Mouse (Mus musculus) cerebellum, adult 2 months (tissue): ENCODE results near the gene Ace3. TPM values are rescaled to one million over a fixed set of nuclear protein-coding genes. Genes with fewer than 3 reads are reported as not detected.

Experiments
- DNase-seq, 2 experiments: peaks; one replicate each; pipeline ENCODE4 v3.0.0; 2021
- H3K27ac ChIP-seq: fragments of 200-500 bp; 2 replicates; pipeline ENCODE4 v1.5.1; 2012; ENCODE audit warnings: low read length, control low read depth, inconsistent platforms; ENCODE audit not compliant: insufficient read depth
- H3K27me3 ChIP-seq: fragments of 200-500 bp; 2 replicates; pipeline ENCODE4 v1.6.1; 2012; ENCODE audit warnings: inconsistent platforms, mild to moderate bottlenecking, low read length, moderate library complexity; ENCODE audit not compliant: control insufficient read depth, insufficient read depth
- H3K4me1 ChIP-seq: fragments of 200-500 bp; 2 replicates; pipeline ENCODE4 v1.6.1; 2011; ENCODE audit warnings: low read length; ENCODE audit not compliant: control insufficient read depth, insufficient read depth
- H3K4me3 ChIP-seq: fragments of 200-500 bp; replicated peaks from 2 replicates; pipeline ENCODE3; 2011; ENCODE audit warnings: mild to moderate bottlenecking, low read depth, low read length, control low read depth; ENCODE audit not compliant: insufficient read depth
- CTCF ChIP-seq: fragments of 200-500 bp; IDR thresholded peaks from 2 replicates; pipeline ENCODE4 v1.5.1; 2011; ENCODE audit warnings: low read depth, mild to moderate bottlenecking, control low read depth, low read length, moderate library complexity, borderline replicate concordance; ENCODE audit not compliant: insufficient read depth
- POLR2A ChIP-seq: fragments of 200-500 bp; IDR thresholded peaks from 2 replicates; pipeline ENCODE4 v1.6.1; 2011; ENCODE audit warnings: low read length, control low read depth, borderline replicate concordance; ENCODE audit not compliant: insufficient read depth
- WGBS: fragments of 180-500 bp; shearing (Covaris S2); methylation state at CpG from one replicate; pipeline ENCODE4 v1.1.7; 2018; 5-methylcytosine and 5-hydroxymethylcytosine counted together
- polyA plus RNA-seq: library from polyadenylated mRNA; depleted of rRNA; stranded (reverse); fragments of >200 nt; gene quantifications from 2 replicates; pipeline ENCODE4 v1.2.3, GENCODE M21; 2012

The Ace3 gene
- polyA plus RNA-seq, 1 experiment = not detected

DNA sequence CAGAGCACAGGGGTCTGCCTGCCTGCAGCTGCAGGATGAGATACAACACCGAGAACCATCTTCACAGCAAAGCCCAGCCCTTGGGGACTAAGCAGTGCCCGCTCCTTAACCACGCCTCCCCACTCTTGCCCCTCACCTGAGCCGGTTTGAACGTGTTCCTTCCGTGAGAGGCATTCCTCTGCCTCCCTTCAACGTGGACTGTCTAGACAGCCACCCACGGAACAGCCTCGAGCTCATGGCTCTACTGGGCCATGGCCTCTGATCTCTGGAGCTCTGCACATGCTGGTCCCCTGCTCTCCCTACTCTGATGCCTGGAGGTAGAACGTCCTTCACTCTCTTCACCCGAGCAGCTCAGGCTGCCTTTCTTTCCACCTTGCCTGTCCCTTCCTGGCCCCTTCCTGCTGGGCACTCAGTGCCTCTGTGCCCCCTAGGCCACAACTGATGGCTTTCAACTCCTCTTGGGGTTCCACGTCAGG lies 41.5 kb upstream of the Ace3 start, which contains the start of gene Cyb561:
TSS of gene Cyb561 (minus strand) at position 426 of the 476 bp plus-strand sequence.
- WGBS = 86% methylated on average over 12 of the region's 12 CpGs
- H3K4me3 ChIP-seq = no peak within 1 kb of the TSS
- no peaks in the 10 kb centered on the region for H3K27me3 ChIP-seq
- no peaks in the 10 kb centered on the region for H3K4me1 ChIP-seq
- TF ChIP-seq CTCF (no peak), POLR2A (no peak)
- no peak within 1 kb of the TSS for H3K27ac ChIP-seq
- no peak for DNase-seq

DNA sequence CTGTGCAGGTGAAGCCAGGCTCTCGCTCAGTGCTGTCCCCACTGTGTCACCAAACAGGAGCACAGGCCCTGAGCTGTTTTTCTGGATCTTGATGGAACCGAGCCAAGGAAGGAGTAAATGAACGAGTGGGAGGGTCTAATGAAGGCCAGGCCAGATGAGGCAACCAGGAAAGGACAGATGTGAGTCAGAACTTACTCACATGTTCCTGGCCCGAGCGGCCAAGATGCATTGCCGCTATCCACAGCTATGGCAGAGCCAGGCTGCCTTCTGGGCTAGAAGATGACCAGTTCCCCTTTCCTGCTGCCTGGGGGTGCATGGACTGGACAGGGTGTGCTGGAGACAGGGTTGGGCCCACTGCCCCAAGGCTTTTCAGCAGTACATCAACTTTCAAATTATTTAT lies 41.1 kb upstream of the Ace3 start:
- no peak overlapping the region for H3K27ac ChIP-seq
- DNase-seq = no peak
- WGBS = 77% methylated on average over 6 of the region's 6 CpGs
- no peaks in the 10 kb centered on the region for H3K27me3 ChIP-seq
- TF ChIP-seq POLR2A = no peak
- no peak for TF ChIP-seq CTCF
- H3K4me1 ChIP-seq = no peaks in the 10 kb centered on the region; the same call in 1 of the 2 replicates
- H3K4me3 ChIP-seq = no peak overlapping the region

DNA sequence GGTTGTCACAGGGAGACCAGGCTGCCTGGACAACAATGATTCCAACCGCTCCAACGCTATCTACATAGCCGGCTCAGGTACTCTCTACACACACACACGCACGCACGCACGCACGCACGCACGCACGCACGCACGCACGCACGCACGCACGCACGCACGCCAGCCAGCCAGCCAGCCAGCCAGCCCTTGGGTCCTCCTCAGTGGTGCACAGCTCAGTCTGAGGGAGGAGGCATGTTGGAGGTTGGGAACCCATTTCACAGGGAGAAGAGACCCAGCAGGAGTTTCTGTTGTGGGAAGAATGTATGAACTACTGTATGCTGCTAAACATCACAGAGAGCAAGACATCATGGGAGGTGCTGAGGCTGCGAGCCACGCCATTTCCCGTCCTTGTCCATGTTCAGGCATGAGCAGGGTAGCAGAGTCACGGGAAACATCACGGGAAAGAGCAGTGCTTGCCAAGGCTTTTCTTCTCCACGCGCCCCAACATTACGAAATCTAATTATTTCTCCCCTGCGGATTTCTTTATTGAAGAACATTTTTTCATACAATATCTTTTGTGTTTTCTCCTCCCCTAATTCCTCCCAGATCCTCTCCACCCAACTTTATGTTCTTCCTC lies 38.6 kb upstream of the Ace3 start:
- Histone ChIP-seq H3K4me1 (peaks cover 4% of the 10 kb centered on the region), H3K27ac (no peak overlapping the region), H3K4me3 (no peak overlapping the region), H3K27me3 (no peaks in the 10 kb centered on the region)
- TF ChIP-seq CTCF = no peak
- TF ChIP-seq POLR2A = no peak
- 86% methylated on average over 28 of the region's 28 CpGs for WGBS
- no peak for DNase-seq

DNA sequence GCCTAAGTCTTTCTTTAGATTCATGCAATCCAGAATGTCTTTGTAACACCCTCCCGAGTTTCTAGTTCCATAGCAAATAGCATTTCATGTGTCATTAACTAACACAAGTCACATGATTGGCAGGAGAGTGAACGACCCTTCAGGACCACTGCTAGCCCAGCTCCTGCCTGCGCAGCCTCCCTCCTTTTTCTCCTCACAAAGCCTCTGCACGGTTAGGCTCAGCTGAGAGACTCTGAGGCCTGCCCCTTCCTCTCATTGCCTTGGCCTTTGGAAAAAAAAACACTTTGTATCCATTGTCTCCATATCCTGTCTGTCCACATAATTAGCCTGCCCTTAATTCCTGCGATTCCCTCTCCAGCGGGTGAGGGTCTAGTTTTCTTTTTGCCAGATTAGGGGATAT lies 37.0 kb upstream of the Ace3 start:
- TF ChIP-seq CTCF (no peak), POLR2A (no peak)
- WGBS = 86% methylated on average over 6 of the region's 6 CpGs

DNA sequence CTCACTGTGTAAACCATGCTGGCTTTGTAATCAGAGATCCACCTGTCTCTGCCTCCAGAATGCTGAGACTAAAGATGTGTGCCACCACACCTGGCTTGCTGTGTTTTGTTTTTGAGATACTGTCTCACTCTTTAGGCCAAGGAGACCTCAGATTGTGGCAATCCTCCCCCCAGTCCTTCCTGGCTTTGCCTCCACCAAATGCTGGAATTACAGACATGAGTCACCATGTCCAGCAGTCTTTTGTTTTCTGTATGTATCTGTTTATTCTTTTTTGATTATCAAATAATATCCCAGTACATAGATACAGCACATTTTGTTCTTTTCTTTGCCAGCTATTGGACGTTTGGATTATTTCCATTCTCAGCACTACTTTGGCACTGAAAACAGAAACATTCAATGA lies 35.9 kb upstream of the Ace3 start:
- WGBS = 23% methylated on average over 1 of the region's 1 CpGs
- no peak overlapping the region for H3K4me3 ChIP-seq
- H3K4me1 ChIP-seq = peaks cover 4% of the 10 kb centered on the region
- TF ChIP-seq POLR2A (no peak), CTCF (no peak)
- H3K27ac ChIP-seq = no peak overlapping the region
- DNase-seq = no peak
- H3K27me3 ChIP-seq = no peaks in the 10 kb centered on the region

More for the DNA sequence above, 37.0 kb upstream of the Ace3 start:
- H3K4me3 ChIP-seq = no peak overlapping the region
- peaks cover 4% of the 10 kb centered on the region for H3K4me1 ChIP-seq
- H3K27ac ChIP-seq = no peak overlapping the region
- no peaks in the 10 kb centered on the region for H3K27me3 ChIP-seq
- DNase-seq = no peak

DNA sequence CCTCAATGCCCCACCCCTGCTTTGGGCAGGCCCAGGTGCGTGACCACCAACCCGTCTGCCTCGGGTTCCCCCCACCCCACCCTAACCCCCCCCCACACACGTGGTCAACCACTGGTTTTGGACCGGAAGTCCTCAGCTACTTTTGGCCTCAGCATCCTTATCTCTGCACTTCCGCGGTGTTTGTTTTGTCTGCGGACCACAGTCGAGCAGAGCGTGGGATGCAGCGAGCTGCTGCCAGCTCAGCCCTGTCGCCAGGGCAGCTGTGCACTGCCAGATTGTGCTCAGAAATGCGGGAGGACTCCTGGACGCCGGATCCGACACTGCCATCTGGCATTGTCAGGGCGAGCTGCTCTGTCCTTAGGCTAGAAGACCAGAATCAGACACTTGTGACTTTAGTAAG lies 35.1 kb upstream of the Ace3 start:
- WGBS = 3% methylated on average over 17 of the region's 17 CpGs
- Histone ChIP-seq H3K27ac (no peak overlapping the region), H3K4me3 (peak overlapping the region; percentile 31), H3K27me3 (no peaks in the 10 kb centered on the region), H3K4me1 (peaks cover 4% of the 10 kb centered on the region)
- no peak for TF ChIP-seq CTCF
- TF ChIP-seq POLR2A = no peak
- DNase-seq = peak in 1 of 2 experiments; percentile 43

DNA sequence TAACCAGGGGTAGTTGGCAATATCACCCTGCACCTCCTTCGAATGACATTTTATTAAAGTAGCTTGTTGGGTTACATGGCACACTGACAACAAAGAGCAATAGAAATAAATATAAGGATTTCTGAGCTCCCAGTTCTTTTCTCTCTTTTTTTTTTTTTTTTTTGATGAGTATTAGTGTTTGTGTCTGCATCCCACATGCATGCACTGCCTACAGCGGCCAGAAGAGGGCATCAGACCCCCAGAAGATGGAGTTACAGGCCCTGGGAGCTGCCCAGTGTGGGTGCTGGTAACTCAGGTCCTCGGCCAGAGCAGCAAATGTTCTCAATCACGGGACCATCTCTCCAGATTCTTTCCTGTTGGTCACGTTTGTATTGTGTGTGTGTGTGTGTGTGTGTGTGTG lies 29.8 kb upstream of the Ace3 start:
- TF ChIP-seq POLR2A (no peak), CTCF (peak; percentile 27; the same call in 1 of the 2 replicates)
- DNase-seq = no peak
- H3K27me3 ChIP-seq = no peaks in the 10 kb centered on the region
- peaks cover 2% of the 10 kb centered on the region; the same call in 1 of the 2 replicates for H3K4me1 ChIP-seq
- 69% methylated on average over 5 of the region's 5 CpGs for WGBS
- H3K27ac ChIP-seq = no peak overlapping the region
- H3K4me3 ChIP-seq = no peak overlapping the region

DNA sequence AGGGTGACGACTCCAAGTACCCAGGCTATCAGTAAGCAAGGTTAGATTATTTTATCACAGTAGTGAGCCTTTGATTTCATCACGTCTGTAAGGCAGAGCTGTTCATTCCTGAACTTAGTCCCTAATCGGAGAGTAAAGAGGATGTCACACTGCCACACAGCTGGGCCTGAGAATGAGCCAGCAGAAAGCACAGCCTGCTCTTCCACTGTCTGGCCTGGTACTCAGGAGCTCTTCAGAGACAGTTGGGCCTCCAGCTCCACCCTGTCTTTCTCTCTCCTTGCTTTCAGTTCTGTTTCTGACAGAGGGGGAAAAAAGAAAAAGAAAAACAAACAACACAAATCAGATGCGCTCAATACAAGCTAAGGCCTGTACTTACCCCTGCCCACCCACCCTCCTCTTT lies 28.2 kb upstream of the Ace3 start:
- 85% methylated on average over 4 of the region's 4 CpGs for WGBS
- TF ChIP-seq CTCF (no peak), POLR2A (no peak)
- Histone ChIP-seq H3K27ac (no peak overlapping the region), H3K4me1 (0 out of 2 replicates have a peak, but pooled peaks cover 2% of the 10 kb centered on the region), H3K27me3 (no peaks in the 10 kb centered on the region), H3K4me3 (no peak overlapping the region)
- DNase-seq = no peak
